Mouse (Mus musculus) testis, adult 2 months (tissue): ENCODE results near the gene Slc24a4.

Experiments
- CTCF ChIP-seq: fragments of 200-500 bp; IDR thresholded peaks from 2 replicates; pipeline ENCODE4 v1.5.1; 2012; ENCODE audit warnings: low read depth, mild to moderate bottlenecking, inconsistent platforms, low read length, moderate library complexity; ENCODE audit not compliant: control insufficient read depth, insufficient read depth, insufficient replicate concordance
- POLR2A ChIP-seq: fragments of 200-500 bp; IDR thresholded peaks from 2 replicates; pipeline ENCODE4 v1.6.1; 2012; ENCODE audit warnings: low read depth, mild to moderate bottlenecking, inconsistent platforms, low read length, moderate library complexity; ENCODE audit not compliant: control insufficient read depth

- TF ChIP-seq CTCF (no peak), POLR2A (no peak)
Observed at GRCm38 (mm10) chr12:102288846-102289245, 160.3 kb downstream of the Slc24a4 start.
